Mouse (Mus musculus) C2C12 (cell line): ENCODE measurements around the gene Galntl6.

Experiments
- CEBPB ChIP-seq: IDR thresholded peaks from one replicate; pipeline ENCODE4 v1.6.1; 2011; ENCODE audit warnings: low read depth, mild to moderate bottlenecking, control low read depth, moderate library complexity
- CTCF ChIP-seq: IDR thresholded peaks from one replicate; pipeline ENCODE4 v1.5.1; 2011; ENCODE audit not compliant: control insufficient read depth, insufficient read depth, insufficient read length
- FOSL1 ChIP-seq: IDR thresholded peaks from one replicate; pipeline ENCODE4 v1.8.0; 2011; ENCODE audit warnings: mild to moderate bottlenecking, low read length; ENCODE audit not compliant: poor library complexity, insufficient read depth, severe bottlenecking
- MAX ChIP-seq: IDR thresholded peaks from one replicate; pipeline ENCODE4 v1.6.1; 2011; ENCODE audit warnings: mild to moderate bottlenecking, control low read depth
- MYOD1 ChIP-seq: IDR thresholded peaks from one replicate; pipeline ENCODE4 v1.6.1; 2011; ENCODE audit warnings: low read depth; ENCODE audit not compliant: control insufficient read depth, insufficient read length
- MYOG ChIP-seq: IDR thresholded peaks from one replicate; pipeline ENCODE4 v1.6.1; 2011; ENCODE audit not compliant: control insufficient read depth, insufficient read length; ENCODE audit errors: extremely low read depth
- USF1 ChIP-seq: IDR thresholded peaks from one replicate; pipeline ENCODE4 v1.6.1; 2011; ENCODE audit warnings: low read depth, mild to moderate bottlenecking, control low read depth, moderate library complexity

DNA sequence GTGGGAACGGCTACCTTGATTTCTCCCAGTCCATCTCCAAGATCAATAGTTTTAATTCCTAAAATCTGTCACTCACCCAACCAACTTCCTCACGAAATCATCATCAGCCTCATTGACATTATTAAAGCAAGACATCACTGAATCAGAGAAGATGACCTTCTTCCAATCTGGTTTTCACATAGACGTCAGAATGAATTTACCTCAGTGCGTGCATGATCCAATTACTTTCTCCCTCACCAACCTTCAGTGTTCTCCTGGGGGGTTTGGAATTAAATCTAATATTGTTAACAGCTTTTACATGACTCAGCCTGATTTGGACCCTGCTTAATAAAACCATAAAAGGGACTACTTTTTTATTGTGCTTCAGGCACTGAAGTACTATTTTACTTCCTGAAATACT is 307.7 kb downstream of the Galntl6 start:
- TF ChIP-seq CTCF (no peak), USF1 (no peak), MAX (no peak), FOSL1 (no peak), CEBPB (no peak), MYOG (no peak), MYOD1 (no peak)
